Mouse (Mus musculus) kidney, adult 2 months (tissue): ENCODE measurements around the gene Gm17606. TPM values are rescaled to one million over a fixed set of nuclear protein-coding genes. Genes with fewer than 3 reads are reported as not detected.

Experiments
- DNase-seq: peaks from one replicate; pipeline ENCODE4 v3.0.0; 2021
- H3K27ac ChIP-seq: fragments of 200-500 bp; 2 replicates; pipeline ENCODE4 v1.5.1; 2012; ENCODE audit warnings: low read depth, low read length, control low read depth, inconsistent platforms; ENCODE audit not compliant: insufficient read depth
- H3K27me3 ChIP-seq: fragments of 200-500 bp; replicated peaks from 2 replicates; pipeline ENCODE4 v1.6.1; 2012; ENCODE audit warnings: mild to moderate bottlenecking, moderate library complexity, low read length, inconsistent platforms; ENCODE audit not compliant: control insufficient read depth, insufficient read depth
- H3K36me3 ChIP-seq: fragments of 200-500 bp; 2 replicates; pipeline ENCODE4 v1.6.1; 2012; ENCODE audit warnings: mild to moderate bottlenecking, moderate library complexity, low read length, inconsistent platforms; ENCODE audit not compliant: control insufficient read depth, insufficient read depth
- H3K4me1 ChIP-seq: fragments of 200-500 bp; 2 replicates; pipeline ENCODE4 v1.6.1; 2011; ENCODE audit warnings: low read length; ENCODE audit not compliant: control insufficient read depth, insufficient read depth
- H3K4me3 ChIP-seq: fragments of 200-500 bp; 2 replicates; pipeline ENCODE4 v1.5.1; 2011; ENCODE audit warnings: mild to moderate bottlenecking, low read depth, low read length, control low read depth; ENCODE audit not compliant: insufficient read depth
- CTCF ChIP-seq: fragments of 200-500 bp; conservative IDR thresholded peaks from 2 replicates; pipeline ENCODE4 v1.5.1; 2011; ENCODE audit warnings: low read depth, mild to moderate bottlenecking, control low read depth, low read length, moderate library complexity, mixed read lengths; ENCODE audit not compliant: insufficient read depth, insufficient read length
- POLR2A ChIP-seq: fragments of 200-500 bp; IDR thresholded peaks from one replicate; pipeline ENCODE4 v1.6.1; 2011; ENCODE audit warnings: low read depth, low read length, control low read depth
- WGBS: fragments of 180-500 bp; shearing (Covaris S2); methylation state at CpG from one replicate; pipeline ENCODE4 v1.1.7; 2018; 5-methylcytosine and 5-hydroxymethylcytosine counted together
- polyA plus RNA-seq: library from polyadenylated mRNA; depleted of rRNA; stranded (reverse); fragments of >200 nt; gene quantifications from 2 replicates; pipeline ENCODE4 v1.2.3, GENCODE M21; 2012

Gene Gm17606
- polyA plus RNA-seq, 1 experiment = not detected

DNA sequence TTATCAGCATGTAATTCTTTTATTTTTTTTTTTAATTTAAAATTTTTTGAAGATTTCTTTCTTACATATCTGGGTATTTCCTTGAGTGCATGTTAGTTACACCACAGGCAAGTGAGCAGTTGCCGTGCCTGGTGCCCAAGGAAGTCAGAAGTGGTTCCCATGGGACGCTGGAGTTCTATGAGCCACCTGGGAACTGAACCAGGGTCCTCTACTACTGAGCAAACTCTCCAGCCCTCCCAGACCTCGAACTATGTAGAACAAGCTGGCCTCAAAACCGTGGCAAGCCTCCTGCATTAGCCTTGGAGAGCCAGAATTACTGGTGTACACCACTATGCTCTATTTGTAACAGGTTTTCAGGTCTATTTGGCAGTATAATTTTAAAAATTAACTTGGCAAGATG is 38.1 kb upstream of the Gm17606 start:
- TF ChIP-seq CTCF = no peak
- no peak for TF ChIP-seq POLR2A
- H3K36me3 ChIP-seq = no peaks in the 10 kb centered on the region
- WGBS = 33% methylated on average over 4 of the region's 4 CpGs
- no peaks in the 10 kb centered on the region; the same call in 1 of the 2 replicates for H3K4me1 ChIP-seq
- no peak overlapping the region for H3K27ac ChIP-seq
- DNase-seq = no peak
- H3K27me3 ChIP-seq = no peaks in the 10 kb centered on the region
- H3K4me3 ChIP-seq = peak overlapping the region; percentile 84; the same call in 1 of the 2 replicates

- no peak for TF ChIP-seq CTCF
- TF ChIP-seq POLR2A = no peak
- peak overlapping the region; percentile 84 for H3K4me3 ChIP-seq
- DNase-seq = peak; percentile 98
- peak overlapping the region; percentile 88 for H3K27ac ChIP-seq
- H3K4me1 ChIP-seq = no peaks in the 10 kb centered on the region; the same call in 1 of the 2 replicates
- under 1% methylated on average over 46 of the region's 46 CpGs for WGBS
- no peaks in the 10 kb centered on the region for H3K27me3 ChIP-seq
- no peaks in the 10 kb centered on the region for H3K36me3 ChIP-seq
Observed at GRCm38 (mm10) chr14:54603038-54603654, 37.6 kb upstream of the Gm17606 start.

DNA sequence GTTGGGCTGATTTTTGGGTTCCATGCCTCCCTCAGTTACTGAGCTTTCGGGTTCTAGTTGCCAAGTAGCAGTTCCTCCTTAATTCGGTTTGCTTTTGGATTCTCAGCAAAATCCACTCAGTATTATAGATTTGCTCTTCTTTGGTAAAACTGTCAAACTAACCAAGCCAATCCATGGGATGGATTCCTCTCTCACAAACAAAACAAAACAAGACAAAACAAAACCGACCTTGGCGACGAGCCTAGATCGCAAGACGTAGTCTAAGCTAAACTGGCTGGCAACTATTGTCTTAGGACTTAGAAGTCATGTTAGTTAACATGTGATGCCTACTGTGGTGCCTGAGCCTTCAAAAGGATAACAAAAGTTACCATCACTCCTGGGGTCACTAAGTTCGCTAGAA is 37.1 kb upstream of the Gm17606 start:
- TF ChIP-seq POLR2A (no peak), CTCF (no peak)
- DNase-seq = no peak
- Histone ChIP-seq H3K4me3 (peak overlapping the region; percentile 84), H3K4me1 (no peaks in the 10 kb centered on the region; the same call in 1 of the 2 replicates), H3K27me3 (no peaks in the 10 kb centered on the region), H3K36me3 (no peaks in the 10 kb centered on the region), H3K27ac (peak overlapping the region; percentile 88)
- 84% methylated on average over 8 of the region's 8 CpGs for WGBS

GRCm38 (mm10) chr14:54605752-54606321 is 34.9 kb upstream of the Gm17606 start, which contains the start of gene 4931414P19Rik:
TSS of gene 4931414P19Rik (minus strand) at chr14:54605993.
- under 1% methylated on average over 39 of the region's 39 CpGs for WGBS
- peak; percentile 89 for DNase-seq

GRCm38 (mm10) chr14:54607226-54607625 is 33.5 kb upstream of the Gm17606 start:
- Histone ChIP-seq H3K27ac (no peak overlapping the region), H3K36me3 (no peaks in the 10 kb centered on the region), H3K4me1 (no peaks in the 10 kb centered on the region; the same call in 1 of the 2 replicates), H3K27me3 (no peaks in the 10 kb centered on the region), H3K4me3 (no peak overlapping the region)
- WGBS = 63% methylated on average over 8 of the region's 8 CpGs
- no peak for DNase-seq
- TF ChIP-seq POLR2A (no peak), CTCF (no peak)

More at GRCm38 (mm10) chr14:54605752-54606321, 34.9 kb upstream of the Gm17606 start, which contains the start of gene 4931414P19Rik:
- Histone ChIP-seq H3K4me1 (no peaks in the 10 kb centered on the region; the same call in 1 of the 2 replicates), H3K27ac (peak within 1 kb of the TSS; percentile 39), H3K36me3 (no peaks in the 10 kb centered on the region), H3K4me3 (peak within 1 kb of the TSS; percentile 64), H3K27me3 (no peaks in the 10 kb centered on the region)
- no peak for TF ChIP-seq CTCF
- TF ChIP-seq POLR2A = no peak

GRCm38 (mm10) chr14:54609245-54609644 is 31.5 kb upstream of the Gm17606 start:
- H3K36me3 ChIP-seq = no peaks in the 10 kb centered on the region; the same call in 1 of the 2 replicates
- no peaks in the 10 kb centered on the region for H3K27me3 ChIP-seq
- no peak overlapping the region for H3K4me3 ChIP-seq
- 56% methylated on average over 4 of the region's 4 CpGs for WGBS
- H3K4me1 ChIP-seq = no peaks in the 10 kb centered on the region; the same call in 1 of the 2 replicates
- no peak for TF ChIP-seq POLR2A
- no peak for TF ChIP-seq CTCF
- no peak overlapping the region for H3K27ac ChIP-seq
- no peak for DNase-seq

- WGBS = 71% methylated on average over 4 of the region's 4 CpGs
- no peak for TF ChIP-seq POLR2A
- peak; percentile 66 for TF ChIP-seq CTCF
- DNase-seq = peak; percentile 34
Observed at GRCm38 (mm10) chr14:54609962-54610361, 30.8 kb upstream of the Gm17606 start.

More at GRCm38 (mm10) chr14:54609962-54610361, 30.8 kb upstream of the Gm17606 start:
- Histone ChIP-seq H3K36me3 (peaks cover 1% of the 10 kb centered on the region; the same call in 1 of the 2 replicates), H3K27me3 (no peaks in the 10 kb centered on the region), H3K4me1 (no peaks in the 10 kb centered on the region; the same call in 1 of the 2 replicates), H3K27ac (no peak overlapping the region), H3K4me3 (no peak overlapping the region)
